Mouse (Mus musculus): ENCODE data around the gene Gm20532. TPM values are rescaled to one million over a fixed set of nuclear protein-coding genes. Genes with fewer than 3 reads are reported as not detected.
"Not testable (repeated sequence)": the region's sequence is repeated elsewhere in the genome, so short reads cannot be mapped to it uniquely, and the experiment has no call there.

Gm20532 gene
- polyA plus RNA-seq, 1 experiment = not detected

DNA sequence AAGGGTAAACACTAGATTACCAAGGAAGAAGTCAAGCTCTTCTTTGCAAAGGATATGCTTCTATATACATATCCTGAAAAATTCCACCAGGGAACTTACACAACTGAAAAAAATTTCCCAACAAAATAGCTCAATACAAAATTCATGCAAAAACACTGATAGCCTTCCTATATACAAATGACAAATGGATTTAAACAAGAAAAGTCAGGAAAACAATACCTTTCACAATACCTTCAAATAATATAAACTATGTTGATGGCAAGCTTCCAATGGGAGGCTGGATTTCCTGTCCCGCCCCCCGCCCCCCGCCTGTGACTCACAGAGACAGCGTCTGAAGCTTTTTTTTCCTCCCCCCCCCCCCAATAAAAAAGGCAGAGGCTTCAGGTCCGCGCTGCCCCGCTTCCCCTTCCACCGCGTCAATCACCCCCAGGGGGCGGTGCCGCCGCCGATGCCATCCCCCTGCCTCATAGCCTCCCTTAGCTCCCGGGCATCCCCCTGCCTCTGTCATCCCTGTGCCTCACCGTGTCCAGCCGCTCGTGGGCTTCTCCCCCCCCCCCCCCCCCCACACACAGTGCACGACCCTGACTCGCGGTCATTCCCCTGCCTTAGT is 74.8 kb downstream of the Gm20532 start:
- Histone ChIP-seq H3K36me3 (ENCODE audit: control insufficient read depth, insufficient read depth, low read length) (no peaks in the 10 kb centered on the region), H3K4me1 (ENCODE audit: control insufficient read depth, insufficient read depth, insufficient read length, low read length) (no peaks in the 10 kb centered on the region), H3K27ac (ENCODE audit: insufficient read depth, low read depth, low read length) (no peak overlapping the region), H3K4me3 (ENCODE audit: low read depth, low read length) (no peak overlapping the region), H3K27me3 (ENCODE audit: control insufficient read depth, insufficient read depth, low read length) (peaks cover 3% of the 10 kb centered on the region)
- 4% methylated on average over 13 of the region's 20 CpGs for WGBS
- TF ChIP-seq CTCF (IDR thresholded peaks at IDR 0.05; ENCODE audit: extremely low read depth, insufficient read length, insufficient replicate concordance, low read depth, low read length) (no peak), POLR2A (IDR thresholded peaks at IDR 0.05; ENCODE audit: low read depth, low read length) (no peak)

DNA sequence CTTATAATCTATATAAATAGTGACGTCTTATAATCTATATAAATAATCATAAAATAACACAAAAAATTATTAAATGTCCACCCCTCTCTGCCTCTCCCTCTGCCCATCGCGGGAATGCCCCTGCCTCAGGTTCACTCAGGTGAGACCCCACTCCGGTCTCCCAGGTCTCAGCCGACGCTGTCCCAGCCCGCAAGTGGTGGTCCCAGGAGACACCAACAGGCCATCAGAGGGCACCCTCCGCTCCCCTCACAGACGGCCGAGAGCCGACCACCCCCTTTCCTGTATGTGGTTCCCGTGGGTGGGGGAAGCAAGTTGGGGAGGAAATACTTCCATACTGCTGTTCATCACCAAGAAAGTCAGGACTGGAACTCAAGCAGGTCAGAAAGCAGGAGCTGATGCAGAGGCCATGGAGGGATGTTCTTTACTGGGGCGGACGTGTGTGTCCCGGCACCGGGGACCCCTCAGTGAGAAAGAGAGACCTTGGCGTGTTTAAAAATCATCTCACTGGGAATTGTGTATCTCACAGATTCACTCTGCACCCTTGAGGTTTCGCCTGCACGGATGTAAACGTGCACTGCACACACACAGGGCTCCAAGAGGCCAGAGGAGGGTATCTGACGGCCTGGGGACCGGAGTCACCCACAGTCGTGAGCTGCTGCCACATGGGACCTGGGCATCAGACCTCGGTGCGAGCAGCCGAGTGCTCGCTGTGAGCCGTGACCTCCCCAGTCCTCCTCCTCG is 75.5 kb downstream of the Gm20532 start:
- Histone ChIP-seq H3K4me3 (ENCODE audit: low read depth, low read length) (no peak overlapping the region), H3K4me1 (ENCODE audit: control insufficient read depth, insufficient read depth, insufficient read length, low read length) (no peaks in the 10 kb centered on the region), H3K36me3 (ENCODE audit: control insufficient read depth, insufficient read depth, low read length) (no peaks in the 10 kb centered on the region), H3K27me3 (ENCODE audit: control insufficient read depth, insufficient read depth, low read length) (peaks cover 3% of the 10 kb centered on the region), H3K27ac (ENCODE audit: insufficient read depth, low read depth, low read length) (no peak overlapping the region)
- 40% methylated on average over 29 of the region's 29 CpGs for WGBS
- no peak for TF ChIP-seq CTCF (IDR thresholded peaks at IDR 0.05; ENCODE audit: extremely low read depth, insufficient read length, insufficient replicate concordance, low read depth, low read length)
- TF ChIP-seq POLR2A (IDR thresholded peaks at IDR 0.05; ENCODE audit: low read depth, low read length) = no peak

DNA sequence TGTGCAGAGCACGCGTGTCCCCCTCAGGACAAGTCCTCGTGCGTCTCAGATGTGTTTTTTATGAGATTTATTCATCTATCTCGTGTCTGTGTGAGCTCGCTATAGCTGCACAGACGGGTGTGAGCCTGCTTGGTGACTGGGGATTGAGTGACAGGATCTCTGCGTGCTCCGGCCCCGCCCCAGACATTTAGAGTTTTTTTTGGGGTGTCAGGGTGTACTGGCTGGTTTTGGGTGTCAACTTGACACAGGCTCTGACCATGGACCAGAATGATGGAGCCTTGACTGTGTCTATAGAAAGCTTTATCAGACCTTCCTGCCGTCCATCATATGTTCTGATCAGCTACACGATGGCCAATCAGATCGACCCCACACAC is 76.1 kb downstream of the Gm20532 start:
- Histone ChIP-seq H3K27ac (ENCODE audit: insufficient read depth, low read depth, low read length) (no peak overlapping the region), H3K27me3 (ENCODE audit: control insufficient read depth, insufficient read depth, low read length) (peaks cover 3% of the 10 kb centered on the region), H3K36me3 (ENCODE audit: control insufficient read depth, insufficient read depth, low read length) (no peaks in the 10 kb centered on the region), H3K4me3 (ENCODE audit: low read depth, low read length) (no peak overlapping the region), H3K4me1 (ENCODE audit: control insufficient read depth, insufficient read depth, insufficient read length, low read length) (no peaks in the 10 kb centered on the region)
- 71% methylated on average over 13 of the region's 13 CpGs for WGBS
- no peak for TF ChIP-seq POLR2A (IDR thresholded peaks at IDR 0.05; ENCODE audit: low read depth, low read length)
- no peak for TF ChIP-seq CTCF (IDR thresholded peaks at IDR 0.05; ENCODE audit: extremely low read depth, insufficient read length, insufficient replicate concordance, low read depth, low read length)

DNA sequence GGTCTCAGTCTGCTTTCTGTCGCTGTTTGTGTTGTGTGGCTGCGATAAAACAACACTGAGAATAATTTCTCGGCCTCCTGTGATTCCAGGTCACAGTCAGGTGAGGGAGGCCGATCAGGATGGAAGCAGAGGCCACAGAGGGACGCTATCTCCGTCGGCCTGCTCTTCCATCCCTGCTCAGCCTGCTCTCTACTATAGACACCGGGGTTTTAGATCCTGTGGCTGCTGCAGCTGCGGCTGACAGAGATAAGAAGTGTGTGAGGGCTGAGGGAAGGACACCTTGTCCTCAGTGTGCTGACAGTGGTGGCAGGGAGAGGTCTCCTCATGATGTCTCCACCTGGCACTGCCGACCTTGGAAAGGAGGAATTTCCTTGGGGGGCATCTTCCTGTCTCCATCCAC is 76.7 kb downstream of the Gm20532 start:
- Histone ChIP-seq H3K36me3 (ENCODE audit: control insufficient read depth, insufficient read depth, low read length) (no peaks in the 10 kb centered on the region), H3K4me3 (ENCODE audit: low read depth, low read length) (no peak overlapping the region), H3K4me1 (ENCODE audit: control insufficient read depth, insufficient read depth, insufficient read length, low read length) (no peaks in the 10 kb centered on the region), H3K27ac (ENCODE audit: insufficient read depth, low read depth, low read length) (no peak overlapping the region), H3K27me3 (ENCODE audit: control insufficient read depth, insufficient read depth, low read length) (peaks cover 3% of the 10 kb centered on the region)
- WGBS = 67% methylated on average over 10 of the region's 10 CpGs
- TF ChIP-seq CTCF (IDR thresholded peaks at IDR 0.05; ENCODE audit: extremely low read depth, insufficient read length, insufficient replicate concordance, low read depth, low read length) (no peak), POLR2A (IDR thresholded peaks at IDR 0.05; ENCODE audit: low read depth, low read length) (no peak)

DNA sequence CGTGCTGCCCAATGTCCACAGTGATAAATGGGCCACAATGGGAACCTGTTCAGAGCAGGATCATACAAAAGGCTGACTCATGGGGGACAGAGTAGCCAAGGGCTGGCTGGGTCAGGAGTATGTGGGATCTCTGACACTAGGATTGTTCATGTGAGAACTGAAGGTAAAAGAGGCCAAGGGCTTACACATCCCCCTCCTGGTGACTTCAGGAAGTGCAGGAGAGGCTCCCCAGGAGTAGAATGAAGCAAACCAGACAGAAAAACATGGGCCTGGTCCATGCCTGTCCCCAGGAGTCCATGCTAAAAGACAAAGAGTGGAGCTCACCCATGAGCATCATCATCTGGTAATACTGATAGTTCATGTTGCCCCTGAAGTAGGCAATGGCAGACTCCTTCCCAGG is 77.1 kb downstream of the Gm20532 start:
- not testable (repeated sequence) for H3K27ac ChIP-seq (ENCODE audit: insufficient read depth, low read depth, low read length); H3K4me1 ChIP-seq (ENCODE audit: control insufficient read depth, insufficient read depth, insufficient read length, low read length); H3K36me3 ChIP-seq (ENCODE audit: control insufficient read depth, insufficient read depth, low read length); H3K27me3 ChIP-seq (ENCODE audit: control insufficient read depth, insufficient read depth, low read length); H3K4me3 ChIP-seq (ENCODE audit: low read depth, low read length)
- WGBS = 88% methylated on average over 1 of the region's 1 CpGs
- peak; percentile 48; the same call in 1 of the 2 replicates for TF ChIP-seq CTCF (IDR thresholded peaks at IDR 0.05; ENCODE audit: extremely low read depth, insufficient read length, insufficient replicate concordance, low read depth, low read length)

DNA sequence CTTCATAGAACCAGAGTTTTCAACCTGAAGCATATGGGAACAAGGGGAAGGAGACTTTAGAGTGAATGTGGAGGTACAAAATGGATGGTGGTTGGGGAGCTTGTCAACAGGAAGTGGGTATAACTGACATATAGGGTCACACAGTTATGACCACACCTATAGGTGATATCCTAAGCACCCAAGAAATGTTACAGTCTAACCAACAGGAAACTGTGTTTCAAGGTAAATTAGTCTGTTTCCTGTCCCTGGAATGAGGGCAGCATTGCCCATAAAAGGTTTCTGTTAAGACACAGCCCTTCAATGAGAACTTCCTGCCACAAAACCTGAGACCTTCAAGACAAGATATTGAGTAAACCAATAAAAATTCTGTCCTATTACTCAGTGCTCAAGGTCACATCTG is 82.3 kb downstream of the Gm20532 start:
- Histone ChIP-seq H3K27me3 (ENCODE audit: control insufficient read depth, insufficient read depth, low read length) (no peaks in the 10 kb centered on the region; the same call in 1 of the 2 replicates), H3K36me3 (ENCODE audit: control insufficient read depth, insufficient read depth, low read length) (no peaks in the 10 kb centered on the region), H3K4me3 (ENCODE audit: low read depth, low read length) (no peak overlapping the region), H3K4me1 (ENCODE audit: control insufficient read depth, insufficient read depth, insufficient read length, low read length) (no peaks in the 10 kb centered on the region), H3K27ac (ENCODE audit: insufficient read depth, low read depth, low read length) (no peak overlapping the region)
- no peak for TF ChIP-seq CTCF (IDR thresholded peaks at IDR 0.05; ENCODE audit: extremely low read depth, insufficient read length, insufficient replicate concordance, low read depth, low read length)
- no peak for TF ChIP-seq POLR2A (IDR thresholded peaks at IDR 0.05; ENCODE audit: low read depth, low read length)

DNA sequence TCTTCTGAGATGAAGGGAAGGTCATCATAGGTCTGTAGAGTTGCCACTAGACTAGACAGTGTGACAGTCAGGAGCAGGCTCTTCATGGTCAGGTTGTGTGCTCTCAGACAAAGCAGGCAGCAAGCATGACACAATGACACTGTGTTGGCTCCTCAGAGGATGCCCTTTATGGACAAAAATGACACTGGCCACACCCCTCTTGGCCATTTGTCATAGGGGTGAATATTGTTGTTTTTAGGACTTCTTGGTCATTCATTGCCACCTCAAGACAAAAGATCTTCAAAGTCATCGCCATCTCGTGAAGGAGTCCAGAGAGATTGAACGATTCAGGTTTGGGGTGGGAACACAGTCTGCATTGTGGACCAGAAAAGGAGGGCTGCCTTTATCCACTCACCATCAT is 84.7 kb downstream of the Gm20532 start, which contains the start of gene Lcn4:
TSS of gene Lcn4 (minus strand) at position 101 of the 400 bp plus-strand sequence.
- Histone ChIP-seq H3K27me3 (ENCODE audit: control insufficient read depth, insufficient read depth, low read length) (no peaks in the 10 kb centered on the region; the same call in 1 of the 2 replicates), H3K36me3 (ENCODE audit: control insufficient read depth, insufficient read depth, low read length) (no peaks in the 10 kb centered on the region), H3K4me1 (ENCODE audit: control insufficient read depth, insufficient read depth, insufficient read length, low read length) (no peaks in the 10 kb centered on the region), H3K27ac (ENCODE audit: insufficient read depth, low read depth, low read length) (no peak within 1 kb of the TSS), H3K4me3 (ENCODE audit: low read depth, low read length) (no peak within 1 kb of the TSS)
- no peak for TF ChIP-seq CTCF (IDR thresholded peaks at IDR 0.05; ENCODE audit: extremely low read depth, insufficient read length, insufficient replicate concordance, low read depth, low read length)
- no peak for TF ChIP-seq POLR2A (IDR thresholded peaks at IDR 0.05; ENCODE audit: low read depth, low read length)
- 96% methylated on average over 3 of the region's 3 CpGs for WGBS

Other genes with a start within 250 kb of the Gm20532 start
- 12.6 and 23.7 TPM in 2 replicates for gene Dnlz, start 234.5 kb upstream of the Gm20532 start, polyA plus RNA-seq (2012; rRNA removed)
- 3.3 and 4.5 TPM in 2 replicates for gene Card9, start 225.7 kb upstream of the Gm20532 start, polyA plus RNA-seq (2012; rRNA removed)
- 14.0 and 20.4 TPM in 2 replicates for gene Snapc4, start 206.0 kb upstream of the Gm20532 start, polyA plus RNA-seq (2012; rRNA removed)
- 31.3 and 60.0 TPM in 2 replicates for gene Entr1, start 197.3 kb upstream of the Gm20532 start, polyA plus RNA-seq (2012; rRNA removed)
- 12.0 and 17.7 TPM in 2 replicates for gene Pmpca, start 197.3 kb upstream of the Gm20532 start, polyA plus RNA-seq (2012; rRNA removed)
- gene Inpp5e, start 177.4 kb upstream of the Gm20532 start, polyA plus RNA-seq (2012; rRNA removed) = 9.0 and 17.4 TPM in 2 replicates
- 72.4 and 105 TPM in 2 replicates for gene Sec16a, start 141.4 kb upstream of the Gm20532 start, polyA plus RNA-seq (2012; rRNA removed)
- gene Notch1, start 70.0 kb upstream of the Gm20532 start, polyA plus RNA-seq (2012; rRNA removed) = 19.6 and 21.6 TPM in 2 replicates
- 61.1 and 96.8 TPM in 2 replicates for gene Egfl7, start 6.6 kb upstream of the Gm20532 start, polyA plus RNA-seq (2012; rRNA removed)
- 288 and 515 TPM in 2 replicates for gene Agpat2, start 17.8 kb downstream of the Gm20532 start, polyA plus RNA-seq (2012; rRNA removed)
- 5.0 and 7.7 TPM in 2 replicates for gene Fam69b, start 41.8 kb downstream of the Gm20532 start, polyA plus RNA-seq (2012; rRNA removed)
- not detected in 2 replicates for gene Lcn4, start 84.6 kb downstream of the Gm20532 start, polyA plus RNA-seq (2012; rRNA removed)

All from small intestine, adult 2 months (tissue).